Comparison of ENCODE assay signal across 26 mouse cellular contexts in the genomic region with DNA sequence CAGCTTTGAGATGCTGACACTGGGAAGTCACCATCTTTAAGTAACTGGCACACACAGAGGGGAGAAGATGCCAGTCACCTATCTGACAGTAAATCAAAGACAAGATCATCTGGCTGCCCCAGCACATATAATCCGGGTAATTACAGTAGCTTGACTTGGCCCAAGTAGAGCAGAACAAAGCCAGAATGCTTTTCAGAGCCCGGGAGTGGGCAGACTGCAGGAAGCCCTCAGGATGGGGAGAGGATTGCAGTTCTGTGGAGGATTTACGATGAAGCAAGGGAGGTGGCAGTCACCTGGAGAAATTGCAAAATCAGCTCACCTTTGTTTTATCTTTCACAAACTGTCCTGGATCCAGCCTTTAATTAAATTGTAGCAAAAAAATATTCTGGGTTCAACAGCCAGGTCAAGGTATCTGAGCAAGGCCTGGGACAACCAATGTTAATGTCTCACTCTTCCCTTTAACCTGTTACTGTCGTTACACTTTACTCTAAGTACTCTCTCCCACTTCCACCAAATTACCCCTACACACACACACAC.
"Had no signal": no experiment of that assay in that cellular context is flagged by ENCODE, and none has a peak within 500 bp of the region (broad histone marks: within the 10 kb centered on the region; RNA-seq: fewer than 3 reads in every experiment).

No protein-coding gene starts in this region.

- H3K4me2 ChIP-seq: heart, embryonic 12.5 days; hindbrain, embryonic 12.5 days; hindbrain, embryonic 14.5 days; intestine, embryonic 15.5 days; limb, embryonic 12.5 days; liver, embryonic 11.5 days; liver, embryonic 13.5 days; liver, embryonic 15.5 days had no signal

- H3K9me3 ChIP-seq: heart, embryonic 10.5 days; hindbrain, embryonic 10.5 days; hindbrain, embryonic 12.5 days; intestine, embryonic 15.5 days; limb, embryonic 10.5 days; limb, embryonic 12.5 days; liver, embryonic 13.5 days; liver, embryonic 15.5 days had no signal

- H3K4me3 ChIP-seq: gastrocnemius, adult 2 months; heart, embryonic 10.5 days; heart, embryonic 12.5 days; hindbrain, embryonic 10.5 days; hindbrain, embryonic 12.5 days; intestine, embryonic 15.5 days; layer of hippocampus, adult 2 months; left cerebral cortex, adult 2 months; limb, embryonic 10.5 days; limb, embryonic 12.5 days; liver, embryonic 13.5 days; liver, embryonic 15.5 days had no signal

- H3K27me3 ChIP-seq: heart, embryonic 12.5 days; hindbrain, embryonic 12.5 days; intestine, embryonic 15.5 days; limb, embryonic 12.5 days; liver, embryonic 13.5 days; liver, embryonic 15.5 days had no signal

- H3K4me1 ChIP-seq: heart, embryonic 10.5 days; heart, embryonic 12.5 days; hindbrain, embryonic 12.5 days; intestine, embryonic 15.5 days; liver, embryonic 13.5 days; liver, embryonic 15.5 days had no signal

- H3K9ac ChIP-seq: heart, embryonic 12.5 days; hindbrain, embryonic 12.5 days; hindbrain, embryonic 14.5 days; intestine, embryonic 15.5 days; limb, embryonic 12.5 days; liver, embryonic 13.5 days; liver, embryonic 15.5 days had no signal

- H3K36me3 ChIP-seq: heart, embryonic 10.5 days; heart, embryonic 12.5 days; hindbrain, embryonic 10.5 days; hindbrain, embryonic 12.5 days; intestine, embryonic 15.5 days; limb, embryonic 10.5 days; limb, embryonic 12.5 days; liver, embryonic 13.5 days; liver, embryonic 15.5 days had no signal

- H3K27ac ChIP-seq: gastrocnemius, adult 2 months; heart, embryonic 10.5 days; hindbrain, embryonic 10.5 days; hindbrain, embryonic 12.5 days; hindbrain, embryonic 14.5 days; intestine, embryonic 15.5 days; kidney, postnatal 0 days; layer of hippocampus, adult 2 months; left cerebral cortex, adult 2 months; limb, embryonic 10.5 days; limb, embryonic 12.5 days; liver, embryonic 13.5 days; liver, embryonic 15.5 days had no signal

- ATAC-seq: hindbrain, embryonic 16.5 days; inflammation-experienced regulatory T-cells, adult 6 months; intestine, embryonic 15.5 days; intestine, postnatal 0 days had no signal

- DNase-seq: gastrocnemius, adult 2 months; gastrocnemius, postnatal 10 days; gastrocnemius, postnatal 25 days; heart, adult 18-20 months; heart, postnatal 10 days; heart, postnatal 4 days; kidney, postnatal 14 days; kidney, postnatal 36 days; liver; liver, embryonic 13.5 days had no signal
